Mouse (Mus musculus) thymus, adult 18-20 months (tissue): ENCODE data around the gene Snx13.
A peak's percentile ranks its signal among the peaks of the same experiment; 100 is the strongest.

Experiments
- DNase-seq, 2 experiments: peaks; one replicate each; pipeline ENCODE4 v3.0.0; 2022; ENCODE audit warnings: mixed read lengths in 2 of 2

Gene Snx13

GRCm38 (mm10) chr12:35191698-35192425 lies 144.9 kb downstream of the Snx13 start:
- DNase-seq: peak; percentile 6 to 25

GRCm38 (mm10) chr12:35192426-35192769 lies 145.4 kb downstream of the Snx13 start:
- DNase-seq: no peak
